Mouse (Mus musculus) embryonic fibroblast, embryonic 13.5 days (primary cell): ENCODE data around the gene Lpar1. TPM values are rescaled to one million over a fixed set of nuclear protein-coding genes. Genes with fewer than 3 reads are reported as not detected.

Experiments
- H3K27ac ChIP-seq: 2 replicates; pipeline ENCODE4 v1.5.1; 2012; ENCODE audit warnings: low read length, control low read depth, inconsistent platforms; ENCODE audit not compliant: insufficient read depth
- H3K4me1 ChIP-seq: 2 replicates; pipeline ENCODE4 v1.6.1; 2011; ENCODE audit warnings: low read length; ENCODE audit not compliant: control insufficient read depth, insufficient read depth
- H3K4me3 ChIP-seq: 2 replicates; pipeline ENCODE4 v1.5.1; 2011; ENCODE audit warnings: mild to moderate bottlenecking, control low read depth, low read length; ENCODE audit not compliant: insufficient read depth
- CTCF ChIP-seq: IDR thresholded peaks from 2 replicates; pipeline ENCODE4 v1.5.1; 2011; ENCODE audit warnings: mild to moderate bottlenecking, control low read depth, low read length, moderate library complexity, borderline replicate concordance; ENCODE audit not compliant: insufficient read depth
- POLR2A ChIP-seq: IDR thresholded peaks from 2 replicates; pipeline ENCODE4 v1.6.1; 2011; ENCODE audit warnings: low read depth, mild to moderate bottlenecking, control low read depth, low read length, moderate library complexity
- polyA plus RNA-seq: library from polyadenylated mRNA; stranded (reverse); fragments of >200 nt; gene quantifications from 2 replicates; pipeline ENCODE4 v1.2.4, GENCODE M21; 2011; ENCODE audit warnings: low read depth; ENCODE audit not compliant: missing spikeins, insufficient read length

Lpar1 gene
- polyA plus RNA-seq, 1 experiment: 67.1 TPM

DNA sequence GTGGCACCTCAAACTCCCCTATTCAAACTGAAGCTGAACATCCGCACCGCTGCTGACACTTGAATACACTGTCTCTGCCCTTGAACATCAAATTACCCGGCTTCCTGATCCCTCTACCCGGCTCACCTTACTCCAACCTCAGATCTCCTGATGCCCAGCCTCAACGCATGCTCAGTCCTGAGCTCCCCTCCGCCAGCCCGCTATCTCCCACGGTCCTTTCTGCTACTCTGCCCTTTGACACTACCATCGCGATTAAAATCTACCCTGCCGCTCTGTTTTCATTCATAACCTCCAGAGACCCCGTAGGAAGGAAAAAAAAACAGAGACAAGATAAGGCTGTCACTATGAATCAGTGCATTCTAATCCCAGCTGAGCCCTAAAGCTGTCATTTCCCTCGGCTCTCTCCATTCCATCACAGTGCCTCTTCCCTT, 19.5 kb downstream of the Lpar1 start:
- TF ChIP-seq POLR2A (no peak), CTCF (no peak)
- no peak overlapping the region for H3K4me3 ChIP-seq
- H3K4me1 ChIP-seq: peaks cover 13% of the 10 kb centered on the region
- H3K27ac ChIP-seq: no peak overlapping the region

GRCm38 (mm10) chr4:58533519-58533918, 20.2 kb downstream of the Lpar1 start:
- Histone ChIP-seq H3K4me3 (no peak overlapping the region), H3K27ac (no peak overlapping the region), H3K4me1 (peaks cover 13% of the 10 kb centered on the region)
- no peak for TF ChIP-seq POLR2A
- TF ChIP-seq CTCF: no peak

DNA sequence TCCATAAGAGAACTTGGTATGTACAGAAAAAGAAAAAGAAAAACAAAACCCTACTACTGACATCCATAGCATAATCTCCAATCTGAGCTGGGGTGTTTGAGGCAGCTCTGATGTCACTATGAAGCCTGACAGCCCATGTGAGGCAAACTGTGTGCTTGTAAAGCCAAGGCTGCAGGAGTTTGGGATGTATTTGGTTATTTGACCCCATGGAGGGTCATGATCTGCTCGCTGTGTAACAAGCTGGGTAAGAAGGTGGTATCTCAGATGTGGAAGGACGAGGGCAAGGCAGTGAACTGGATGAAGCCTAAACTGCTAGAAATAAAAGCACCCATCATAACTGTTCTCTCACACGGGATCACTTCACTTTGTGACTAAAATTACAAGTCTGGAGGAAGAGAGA, 21.4 kb downstream of the Lpar1 start:
- Histone ChIP-seq H3K4me3 (no peak overlapping the region), H3K27ac (no peak overlapping the region), H3K4me1 (peaks cover 13% of the 10 kb centered on the region)
- no peak for TF ChIP-seq POLR2A
- TF ChIP-seq CTCF: no peak

GRCm38 (mm10) chr4:58530706-58531105, 23.0 kb downstream of the Lpar1 start:
- H3K4me1 ChIP-seq: peaks cover 13% of the 10 kb centered on the region
- no peak overlapping the region for H3K27ac ChIP-seq
- no peak overlapping the region for H3K4me3 ChIP-seq
- no peak for TF ChIP-seq POLR2A
- TF ChIP-seq CTCF: no peak

GRCm38 (mm10) chr4:58530279-58530678, 23.4 kb downstream of the Lpar1 start:
- no peak overlapping the region for H3K4me3 ChIP-seq
- TF ChIP-seq CTCF (no peak), POLR2A (no peak)
- H3K27ac ChIP-seq: no peak overlapping the region
- H3K4me1 ChIP-seq: peaks cover 13% of the 10 kb centered on the region

GRCm38 (mm10) chr4:58527852-58528251, 25.8 kb downstream of the Lpar1 start:
- Histone ChIP-seq H3K4me1 (no peaks in the 10 kb centered on the region), H3K27ac (no peak overlapping the region), H3K4me3 (no peak overlapping the region)
- no peak for TF ChIP-seq CTCF
- TF ChIP-seq POLR2A: no peak

DNA sequence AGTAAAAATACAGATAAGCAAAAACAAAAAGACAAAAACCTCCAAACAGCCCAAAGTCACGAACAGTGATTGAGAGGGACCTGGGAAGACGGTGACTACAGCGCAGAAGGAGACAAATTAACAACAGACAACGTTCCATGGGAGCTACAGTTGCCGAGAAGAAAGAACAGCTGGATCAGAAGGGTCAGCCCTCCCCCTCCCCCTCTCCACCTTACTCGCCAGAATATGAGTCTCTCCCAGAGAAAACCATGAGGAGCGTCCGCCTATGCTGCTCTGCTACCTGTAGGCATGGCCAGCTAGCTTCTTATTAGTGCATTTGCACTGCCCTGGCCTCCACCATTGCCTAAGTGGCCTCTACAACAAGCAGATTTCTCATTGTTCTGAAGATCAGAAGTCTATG, 32.6 kb downstream of the Lpar1 start:
- peak overlapping the region; percentile 8; the same call in 1 of the 2 replicates for H3K27ac ChIP-seq
- peaks cover 7% of the 10 kb centered on the region; the same call in 1 of the 2 replicates for H3K4me1 ChIP-seq
- no peak overlapping the region for H3K4me3 ChIP-seq
- TF ChIP-seq POLR2A (no peak), CTCF (no peak)

GRCm38 (mm10) chr4:58520531-58520930, 33.2 kb downstream of the Lpar1 start:
- Histone ChIP-seq H3K27ac (peak overlapping the region; percentile 48), H3K4me1 (peaks cover 7% of the 10 kb centered on the region; the same call in 1 of the 2 replicates), H3K4me3 (no peak overlapping the region)
- TF ChIP-seq CTCF (no peak), POLR2A (no peak)

GRCm38 (mm10) chr4:58519891-58520290, 33.8 kb downstream of the Lpar1 start:
- TF ChIP-seq POLR2A: no peak
- TF ChIP-seq CTCF: no peak

DNA sequence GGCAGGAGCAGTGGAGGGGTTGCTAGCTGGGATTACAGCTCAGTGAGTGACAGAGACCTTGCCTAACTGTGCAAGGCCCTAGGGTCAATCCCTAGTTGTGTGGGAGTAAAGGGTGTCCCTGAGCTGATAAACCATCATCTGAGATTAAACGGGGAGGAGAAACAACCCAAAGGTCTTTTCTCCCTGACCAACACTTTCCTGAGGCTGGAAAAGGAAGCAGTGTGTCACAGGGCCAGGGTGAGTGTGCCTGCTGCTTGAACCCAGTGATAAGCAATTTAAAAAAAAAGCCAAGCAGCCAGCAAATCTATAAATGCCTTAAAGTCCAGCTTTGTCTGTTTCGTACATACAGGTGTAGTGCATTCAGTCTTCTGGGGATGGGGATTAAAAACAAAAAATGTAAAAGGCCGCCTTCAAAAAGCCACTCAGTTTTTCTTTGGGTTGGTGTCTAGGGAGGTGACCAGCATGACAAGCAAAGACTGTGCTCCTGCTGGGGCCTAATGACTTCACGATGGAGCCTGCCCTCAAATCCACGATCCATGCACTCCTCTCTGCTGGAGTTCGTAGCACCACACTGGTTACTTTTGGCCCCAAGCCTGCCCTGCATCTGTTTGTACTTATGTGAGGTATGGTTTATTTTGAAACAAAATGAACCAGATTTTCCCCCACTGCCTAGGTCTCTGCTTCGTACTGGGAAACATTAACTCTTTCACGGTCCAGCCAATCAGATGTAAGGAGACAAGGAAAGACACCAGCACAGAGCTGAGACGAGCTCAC, 35.3 kb downstream of the Lpar1 start:
- no peak overlapping the region for H3K27ac ChIP-seq
- TF ChIP-seq POLR2A (no peak), CTCF (no peak)
- H3K4me3 ChIP-seq: no peak overlapping the region
- H3K4me1 ChIP-seq: peaks cover 7% of the 10 kb centered on the region; the same call in 1 of the 2 replicates

More at GRCm38 (mm10) chr4:58519891-58520290, 33.8 kb downstream of the Lpar1 start:
- Histone ChIP-seq H3K4me1 (peaks cover 7% of the 10 kb centered on the region; the same call in 1 of the 2 replicates), H3K27ac (peak overlapping the region; percentile 20; the same call in 1 of the 2 replicates), H3K4me3 (no peak overlapping the region)

GRCm38 (mm10) chr4:58516810-58517209, 36.9 kb downstream of the Lpar1 start:
- peaks cover 7% of the 10 kb centered on the region; the same call in 1 of the 2 replicates for H3K4me1 ChIP-seq
- TF ChIP-seq CTCF (no peak), POLR2A (no peak)
- H3K4me3 ChIP-seq: no peak overlapping the region
- peak overlapping the region; percentile 4 for H3K27ac ChIP-seq
